Mouse (Mus musculus) CH12.LX (cell line): Measurements from ENCODE around the gene Tceal3. TPM values are rescaled to one million over a fixed set of nuclear protein-coding genes. Genes with fewer than 3 reads are reported as not detected.

ENCODE experiments used
- DNase-seq: peaks from one replicate; pipeline ENCODE4 v3.0.0-alpha.2; 2013; ENCODE audit errors: extremely low read depth
- H3K27ac ChIP-seq: 2 replicates; pipeline ENCODE4 v1.5.1; 2012; ENCODE audit warnings: low read depth, mild to moderate bottlenecking, control low read depth, moderate library complexity; ENCODE audit not compliant: insufficient read depth
- H3K27me3 ChIP-seq: replicated peaks from 2 replicates; pipeline ENCODE3; 2012; ENCODE audit warnings: inconsistent platforms
- H3K36me3 ChIP-seq, 2 experiments: replicated peaks in 1 of 2; 2 replicates each; pipeline versions ENCODE3 to v1.6.1; 2012; ENCODE audit warnings: inconsistent platforms in 1 of 2, low read length in 1 of 2, mild to moderate bottlenecking in 1 of 2, mixed read lengths in 1 of 2, moderate library complexity in 1 of 2; ENCODE audit not compliant: control insufficient read depth in 1 of 2, insufficient read depth in 1 of 2
- H3K4me1 ChIP-seq, 2 experiments: 2 replicates each; pipeline ENCODE4 v1.6.1; 2012; ENCODE audit warnings: inconsistent platforms in 1 of 2, moderate library complexity in 1 of 2; ENCODE audit not compliant: insufficient read depth in 2 of 2, control insufficient read depth in 1 of 2
- H3K4me2 ChIP-seq: 2 replicates; pipeline ENCODE4 v1.6.1; 2012; ENCODE audit warnings: low read depth, mild to moderate bottlenecking, control low read depth; ENCODE audit not compliant: poor library complexity, insufficient read depth, severe bottlenecking
- H3K4me3 ChIP-seq, 3 experiments: fragments of 150-350 bp in 1 of 3; sonication (generic) in 1 of 3; replicated peaks in 1 of 3; 2 replicates each; pipeline versions ENCODE3 to v1.5.1; 2011 to 2012; ENCODE audit warnings: low read depth in 2 of 3, low read length in 2 of 3, mild to moderate bottlenecking in 2 of 3, moderate library complexity in 2 of 3, control low read depth in 1 of 3, improper control_type of control experiment in 1 of 3, inconsistent platforms in 1 of 3, mixed read lengths in 1 of 3; ENCODE audit not compliant: poor library complexity in 1 of 3
- H3K79me2 ChIP-seq: replicated peaks from 2 replicates; pipeline ENCODE4 v1.6.1; 2012; ENCODE audit warnings: mild to moderate bottlenecking, moderate library complexity; ENCODE audit not compliant: control insufficient read depth, poor library complexity, insufficient read depth, severe bottlenecking; ENCODE audit errors: extremely low read depth
- H3K9ac ChIP-seq: 2 replicates; pipeline ENCODE4 v1.6.1; 2012; ENCODE audit warnings: low read depth, mild to moderate bottlenecking, control low read depth, moderate library complexity; ENCODE audit not compliant: insufficient read depth
- H3K9me3 ChIP-seq: replicated peaks from 2 replicates; pipeline ENCODE3; 2012; ENCODE audit warnings: low read length, inconsistent platforms, mixed read lengths
- BHLHE40 ChIP-seq: IDR thresholded peaks from 2 replicates; pipeline ENCODE4 v1.6.1; 2011; ENCODE audit warnings: mild to moderate bottlenecking, low read depth, low read length, improper control_type of control experiment
- CHD1 ChIP-seq: IDR thresholded peaks from 2 replicates; pipeline ENCODE4 v1.6.1; 2012; ENCODE audit warnings: low read depth, low read length, improper control_type of control experiment, inconsistent platforms
- CHD2 ChIP-seq: IDR thresholded peaks from 2 replicates; pipeline ENCODE4 v1.6.1; 2011; ENCODE audit warnings: low read length, improper control_type of control experiment
- E2F4 ChIP-seq: IDR thresholded peaks from 2 replicates; pipeline ENCODE4 v1.6.1; 2011; ENCODE audit warnings: low read depth, low read length, improper control_type of control experiment; ENCODE audit not compliant: insufficient replicate concordance
- EP300 ChIP-seq: IDR thresholded peaks from 2 replicates; pipeline ENCODE4 v1.6.1; 2011; ENCODE audit warnings: low read length, improper control_type of control experiment
- GABPA ChIP-seq: IDR thresholded peaks from 2 replicates; pipeline ENCODE4 v1.6.1; 2012; ENCODE audit warnings: low read depth, low read length, improper control_type of control experiment, inconsistent platforms; ENCODE audit not compliant: insufficient replicate concordance
- IRF4 ChIP-seq: IDR thresholded peaks from 2 replicates; pipeline ENCODE4 v1.6.1; 2014; ENCODE audit warnings: low read depth, mild to moderate bottlenecking, inconsistent platforms, low read length, improper control_type of control experiment
- JUND ChIP-seq: conservative IDR thresholded peaks from 2 replicates; pipeline ENCODE4 v1.6.1; 2011; ENCODE audit warnings: low read depth, low read length, improper control_type of control experiment
- MYC ChIP-seq: IDR thresholded peaks from 2 replicates; pipeline ENCODE4 v1.6.1; 2011; ENCODE audit warnings: low read depth, mild to moderate bottlenecking, improper control_type of control experiment, low read length
- NRF1 ChIP-seq: IDR thresholded peaks from 2 replicates; pipeline ENCODE4 v1.6.1; 2014; ENCODE audit warnings: low read depth, mild to moderate bottlenecking, inconsistent platforms, low read length, improper control_type of control experiment, moderate library complexity
- PAX5 ChIP-seq: IDR thresholded peaks from 2 replicates; pipeline ENCODE4 v1.6.1; 2012; ENCODE audit warnings: low read length, inconsistent platforms, mixed read lengths
- SMC3 ChIP-seq: IDR thresholded peaks from 2 replicates; pipeline ENCODE4 v1.6.1; 2011; ENCODE audit warnings: low read depth, low read length, improper control_type of control experiment
- TBP ChIP-seq: conservative IDR thresholded peaks from 2 replicates; pipeline ENCODE4 v1.6.1; 2011; ENCODE audit warnings: low read depth, low read length, improper control_type of control experiment
- USF1 ChIP-seq: IDR thresholded peaks from 2 replicates; pipeline ENCODE4 v1.6.1; 2014; ENCODE audit warnings: low read depth, mild to moderate bottlenecking, inconsistent platforms, low read length, improper control_type of control experiment
- ZC3H11A ChIP-seq: IDR thresholded peaks from 2 replicates; pipeline ENCODE4 v1.6.1; 2012; ENCODE audit warnings: low read depth, mild to moderate bottlenecking, inconsistent platforms, low read length, improper control_type of control experiment
- ZKSCAN1 ChIP-seq: IDR thresholded peaks from 2 replicates; pipeline ENCODE4 v1.6.1; 2012; ENCODE audit warnings: low read depth, inconsistent platforms, low read length, improper control_type of control experiment, borderline replicate concordance
- ZMIZ1 ChIP-seq: IDR thresholded peaks from 2 replicates; pipeline ENCODE4 v1.6.1; 2012; ENCODE audit warnings: low read depth, mild to moderate bottlenecking, inconsistent platforms, low read length, improper control_type of control experiment
- ZNF384 ChIP-seq: IDR thresholded peaks from 2 replicates; pipeline ENCODE4 v1.6.1; 2012; ENCODE audit warnings: low read depth, low read length, improper control_type of control experiment, inconsistent platforms
- dilution Hi-C: fragments of 300-500 bp; cut with MboI; formaldehyde crosslinking; loops from 2 replicates; pipeline ENCODE4 v1.14.3; 2020; ENCODE audit warnings: low sequenced_read_pairs; ENCODE audit not compliant: extremely low pct_unique_long_range_greater_than_20kb, extremely low pct_ligation_motif_present
- in situ Hi-C: fragments of 300-500 bp; cut with MboI; formaldehyde crosslinking; loops from 3 replicates; pipeline ENCODE4 v1.14.3; 2019; ENCODE audit warnings: low sequenced_read_pairs, low pct_ligation_motif_present, low pct_unique_long_range_greater_than_20kb, mixed read lengths
- polyA plus RNA-seq: library from polyadenylated mRNA; unstranded; fragments of >175 nt; gene quantifications from 2 replicates; pipeline ENCODE4 v1.2.1, GENCODE M21; 2012; ENCODE audit warnings: low read depth; ENCODE audit not compliant: insufficient read length
- total RNA-seq, 2 experiments: library from RNA; depleted of rRNA; stranded (reverse); fragments of 300-350 nt in 1 of 2; fragments of >200 nt in 1 of 2; gene quantifications; 2 replicates each; pipeline ENCODE4 v1.2.3; 2012 to 2014

Gene Tceal3
- total and polyA plus RNA-seq, 3 experiments, result not detected

- H3K4me2 ChIP-seq, result no peak overlapping the region
- H3K27me3 ChIP-seq, result no peaks in the 10 kb centered on the region
- dilution Hi-C loops, result no loop called here
- TF ChIP-seq MYC (no peak), CHD1 (no peak), ZC3H11A (no peak), ZMIZ1 (no peak), ZKSCAN1 (no peak), EP300 (no peak), CHD2 (no peak), JUND (no peak), USF1 (no peak), TBP (no peak), ZNF384 (no peak), GABPA (no peak), SMC3 (no peak)
- no peak overlapping the region for H3K4me3 ChIP-seq
- in situ Hi-C loops, result no loop called here
- DNase-seq, result no peak
- H3K27ac ChIP-seq, result no peak overlapping the region
- H3K9me3 ChIP-seq, result no peaks in the 10 kb centered on the region
- H3K4me1 ChIP-seq, result no peaks in the 10 kb centered on the region
- H3K79me2 ChIP-seq, result no peaks in the 10 kb centered on the region
- H3K36me3 ChIP-seq, result no peaks in the 10 kb centered on the region
- no peak overlapping the region for H3K9ac ChIP-seq
Measured at GRCm38 (mm10) chrX:136606951-136607350, 16.3 kb downstream of the Tceal3 start.

- no peak overlapping the region for H3K4me2 ChIP-seq
- TF ChIP-seq SMC3 (no peak), NRF1 (no peak), IRF4 (no peak), E2F4 (no peak), PAX5 (no peak), BHLHE40 (no peak), MYC (no peak)
Measured at GRCm38 (mm10) chrX:136607395-136607794, 16.8 kb downstream of the Tceal3 start.

More at GRCm38 (mm10) chrX:136607395-136607794, 16.8 kb downstream of the Tceal3 start:
- H3K36me3 ChIP-seq, result no peaks in the 10 kb centered on the region
- H3K9me3 ChIP-seq, result no peaks in the 10 kb centered on the region
- H3K9ac ChIP-seq, result no peak overlapping the region
- H3K4me3 ChIP-seq, result no peak overlapping the region
- in situ Hi-C loops, result no loop called here
- no peaks in the 10 kb centered on the region for H3K27me3 ChIP-seq
- dilution Hi-C loops, result no loop called here
- DNase-seq, result no peak
- H3K4me1 ChIP-seq, result no peaks in the 10 kb centered on the region
- no peak overlapping the region for H3K27ac ChIP-seq
- H3K79me2 ChIP-seq, result no peaks in the 10 kb centered on the region
